Mouse (Mus musculus) layer of hippocampus, postnatal 25 days (tissue): Measurements from ENCODE around the gene Svop. TPM values are rescaled to one million over a fixed set of nuclear protein-coding genes. Genes with fewer than 3 reads are reported as not detected.

ENCODE experiments used
- DNase-seq, 2 experiments: peaks; one replicate each; pipeline ENCODE4 v3.0.0; 2022; ENCODE audit warnings: mixed read lengths in 2 of 2, low spot score in 1 of 2; ENCODE audit errors: extremely low spot score in 1 of 2
- total RNA-seq, 2 experiments: library from RNA; stranded (reverse); gene quantifications; 2 replicates each; pipeline ENCODE4 v1.2.3; 2021

Gene Svop
- 100 to 1,000 TPM; 169 to 187 TPM for total RNA-seq

DNA sequence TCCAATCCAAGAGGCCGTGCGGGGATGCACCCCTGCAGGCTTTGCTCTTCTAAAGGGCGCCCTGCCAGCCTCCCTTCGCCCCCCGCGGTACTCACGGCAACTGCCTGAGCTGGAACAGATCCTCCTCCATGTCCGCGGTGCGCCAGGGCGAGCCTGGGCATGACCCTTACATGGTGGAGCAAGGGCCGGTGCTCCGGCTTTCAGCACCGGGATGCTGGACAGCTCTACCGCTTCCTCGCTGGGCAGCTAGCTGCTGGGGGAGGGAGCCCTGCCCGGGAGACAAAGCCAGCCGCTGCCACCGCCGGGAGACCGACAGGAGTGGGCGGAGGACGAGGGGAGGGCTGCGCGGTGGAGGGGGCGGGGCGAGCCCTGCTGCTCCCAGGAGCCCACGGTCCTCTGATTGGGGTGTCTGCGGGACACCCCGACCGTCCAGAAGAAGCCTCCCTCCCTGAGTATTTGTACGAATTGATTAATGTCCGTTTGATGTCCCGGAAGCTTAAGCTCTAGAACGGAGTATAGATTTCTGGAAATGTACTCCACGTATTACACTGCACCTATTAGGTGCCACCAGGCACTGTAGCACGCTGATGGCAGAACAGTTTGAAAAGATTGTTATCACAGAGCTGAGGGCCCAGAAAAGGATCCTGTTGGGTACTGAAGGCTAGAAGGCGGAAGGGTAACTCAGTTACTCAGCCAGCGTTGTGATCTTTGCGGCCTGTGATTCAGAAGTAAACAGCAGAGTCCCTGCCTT is at the start of gene Svop:
Gene Svop (minus strand): TSS at position 514 of the 751 bp plus-strand sequence.
- DNase-seq, result peak; percentile 74 to 79

GRCm38 (mm10) chr5:114139175-114139574 is 47.8 kb upstream of the Svop start:
- peak in 1 of 2 experiments; percentile 63 for DNase-seq

DNA sequence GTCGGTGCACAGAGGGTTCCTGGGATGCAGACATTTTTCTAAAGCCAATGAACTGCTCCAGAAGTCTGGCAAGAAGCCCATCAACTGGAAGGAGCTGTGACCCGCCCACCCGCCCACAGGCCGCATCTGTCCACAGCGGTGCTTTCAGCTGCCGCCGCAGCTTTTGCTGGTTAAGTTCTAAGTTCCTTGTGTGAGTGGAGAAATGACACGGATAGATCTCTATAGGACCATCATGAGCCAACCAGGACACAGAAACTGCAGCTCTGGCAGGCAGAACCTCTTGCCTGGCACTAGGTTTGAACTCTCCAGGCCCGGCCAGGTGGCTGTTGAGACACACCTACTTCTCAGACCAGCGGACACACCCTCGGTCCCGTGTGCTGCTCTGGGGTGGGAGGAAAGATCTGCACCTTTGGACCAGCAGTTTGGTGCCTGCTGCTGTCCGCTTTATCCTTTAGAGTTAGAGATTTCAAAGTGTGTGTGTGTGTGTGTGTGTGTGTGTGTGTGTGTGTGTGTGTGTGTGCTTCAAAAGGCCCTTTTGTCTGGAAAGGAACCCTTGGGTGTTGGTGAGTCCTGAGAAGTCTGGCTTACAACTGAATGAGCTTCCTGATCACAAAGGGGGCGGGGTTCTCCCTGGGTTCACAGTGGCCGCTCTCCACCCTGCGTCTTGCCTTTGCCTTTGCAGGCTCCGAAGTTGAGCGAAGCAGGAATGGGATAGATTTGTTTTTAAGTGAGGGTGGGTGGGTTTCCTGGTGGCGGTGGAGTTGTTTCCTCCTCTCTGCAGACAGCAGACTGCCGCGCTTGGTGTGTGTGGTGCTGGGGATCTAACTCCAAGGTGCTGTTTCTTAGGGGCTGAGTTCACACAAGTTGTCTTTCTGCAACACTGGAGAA is 47.2 kb upstream of the Svop start:
- DNase-seq, result no peak

GRCm38 (mm10) chr5:114137481-114138276 is 46.3 kb upstream of the Svop start:
- DNase-seq, result no peak

- DNase-seq, result no peak
Measured at GRCm38 (mm10) chr5:114135516-114135915, 44.1 kb upstream of the Svop start.

DNA sequence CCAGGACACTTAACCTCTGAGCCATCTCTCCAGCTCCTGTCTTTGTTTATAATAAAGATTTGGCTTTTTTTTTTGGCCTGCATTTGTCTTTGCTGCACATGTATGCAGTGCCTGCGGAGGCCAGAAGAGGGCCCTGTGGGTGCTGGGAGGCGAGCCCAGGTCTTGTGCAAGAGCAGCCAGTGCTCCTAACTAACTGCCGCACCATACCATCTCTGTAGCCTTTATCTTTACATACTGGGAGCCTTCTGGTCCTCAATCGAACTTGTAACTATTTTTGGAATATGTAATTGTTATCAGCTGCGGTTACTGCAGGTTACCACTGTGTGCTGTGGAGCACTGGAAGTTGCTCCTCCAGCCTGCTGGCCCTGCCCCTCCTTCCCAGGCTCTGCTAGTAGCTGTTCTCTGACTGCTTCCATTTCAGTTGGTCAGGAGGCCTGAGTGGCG is 42.7 kb upstream of the Svop start:
- peak in 1 of 2 experiments; percentile 59 for DNase-seq

GRCm38 (mm10) chr5:114132841-114133240 is 41.5 kb upstream of the Svop start:
- DNase-seq, result no peak

- DNase-seq, result no peak
Measured at GRCm38 (mm10) chr5:114131521-114131840, 40.1 kb upstream of the Svop start.

DNA sequence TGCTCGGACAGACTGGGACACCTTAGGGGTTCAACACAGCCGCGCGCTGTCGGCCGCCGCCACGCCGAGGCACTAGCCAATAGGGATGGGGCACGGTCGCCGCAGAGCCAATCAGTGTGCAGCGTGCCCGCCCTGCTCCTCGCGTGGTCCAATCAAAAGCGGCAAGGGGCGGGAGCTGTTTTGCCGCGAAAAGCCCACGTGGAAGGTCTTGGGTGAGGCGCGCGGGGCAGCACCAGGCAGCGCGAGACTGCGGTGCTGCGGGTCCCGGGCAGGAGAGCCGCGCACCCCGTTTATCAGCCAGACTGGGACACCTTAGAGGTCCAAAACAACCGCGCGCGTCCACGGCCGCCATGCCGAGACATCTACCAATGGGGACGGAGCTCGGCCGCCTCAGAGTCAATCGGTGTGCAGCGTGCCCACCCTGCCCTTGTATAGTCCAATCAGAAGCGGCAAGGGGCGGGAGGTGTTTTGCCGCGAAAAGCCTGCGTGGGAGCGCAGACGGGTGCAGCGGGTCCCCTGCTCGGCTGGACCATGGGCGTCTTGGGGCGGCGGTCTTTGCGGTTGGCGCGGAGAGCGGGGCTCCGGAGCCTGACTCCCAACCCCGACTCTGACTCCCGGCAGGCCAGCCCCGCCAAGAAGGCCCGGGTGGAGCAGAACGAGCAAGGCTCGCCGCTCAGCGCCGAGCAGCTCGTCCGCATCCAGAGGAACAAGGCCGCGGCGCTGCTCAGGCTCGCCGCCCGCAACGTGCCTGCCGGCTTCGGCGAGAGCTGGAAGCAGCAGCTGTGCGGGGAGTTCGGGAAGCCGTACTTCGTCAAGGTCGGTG is 39.5 kb upstream of the Svop start:
- DNase-seq, result peak; percentile 94 to 95

DNA sequence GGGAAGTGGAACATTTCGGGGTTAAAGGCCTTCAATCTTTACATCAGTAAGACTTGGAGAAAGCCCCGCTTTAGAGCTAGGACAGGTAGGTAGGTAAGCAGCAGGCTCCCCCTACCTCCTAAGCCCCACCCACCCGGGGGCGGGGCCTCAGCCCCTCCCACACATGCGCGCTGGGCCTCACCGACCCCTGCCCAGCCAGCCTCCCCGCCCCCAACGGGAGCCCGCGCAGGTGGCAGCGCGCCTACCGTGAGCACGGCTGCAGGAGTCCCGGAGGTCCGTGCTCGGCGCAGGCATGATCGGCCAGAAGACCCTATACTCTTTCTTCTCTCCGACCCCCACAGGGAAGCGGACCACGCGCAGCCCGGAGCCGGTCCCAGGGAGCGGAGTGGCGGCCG is 38.8 kb upstream of the Svop start, which contains the start of gene Ung:
Gene Ung (plus strand): TSS at position 176 of the 395 bp plus-strand sequence.
- no peak for DNase-seq

GRCm38 (mm10) chr5:114129550-114130210 is 38.3 kb upstream of the Svop start:
- no peak for DNase-seq

DNA sequence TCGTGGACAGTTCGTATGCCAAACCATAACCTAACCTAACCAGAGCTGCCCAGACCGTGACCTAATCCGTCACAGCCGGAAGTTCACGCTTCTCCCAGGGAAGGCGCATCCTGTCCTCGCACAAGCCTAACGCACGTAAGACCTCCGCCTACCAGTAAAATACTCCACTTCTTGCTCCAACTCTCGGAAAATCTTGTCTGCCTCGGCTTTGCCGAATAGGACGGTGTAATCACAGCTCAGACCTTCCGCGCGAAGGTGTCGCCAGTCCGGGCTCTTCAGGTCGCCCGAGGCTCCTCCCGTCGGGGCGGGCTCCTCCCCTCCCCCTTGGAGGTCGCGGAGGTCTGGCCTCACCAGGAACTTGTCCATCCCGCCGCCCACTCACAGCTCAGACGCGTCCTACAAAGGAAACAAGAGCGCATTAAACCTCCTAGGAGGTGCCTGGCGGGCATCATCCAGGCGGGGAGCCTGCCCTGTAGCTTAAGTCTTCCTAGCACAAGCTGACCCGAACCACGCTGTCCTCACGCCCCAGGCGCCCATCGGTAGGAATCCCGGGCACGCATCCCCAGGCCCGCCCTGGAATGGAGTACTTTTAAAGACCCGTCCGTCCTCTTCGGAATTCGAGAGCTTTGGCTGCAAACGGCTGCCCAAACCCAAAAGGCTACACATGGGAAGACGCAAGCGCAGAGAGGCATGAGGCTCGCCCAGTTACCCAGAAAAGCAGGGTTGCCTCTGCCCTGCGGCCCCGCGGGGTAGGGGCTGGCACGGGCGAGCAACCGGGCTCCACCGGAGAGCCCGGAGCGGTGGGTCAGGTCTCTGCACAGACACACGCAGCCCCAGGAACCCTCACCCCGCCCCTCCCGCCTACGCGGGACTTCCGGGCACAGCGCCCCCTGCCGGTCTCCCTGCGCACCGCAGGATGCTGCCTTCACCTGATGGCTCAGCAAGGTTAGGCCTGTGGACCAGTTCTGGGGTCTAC is 36.3 kb upstream of the Svop start, which contains the start of gene Alkbh2:
Gene Alkbh2 (minus strand): TSS at position 845 of the 976 bp plus-strand sequence.
- DNase-seq, result peak; percentile 76 to 78

GRCm38 (mm10) chr5:114126499-114127244 is 35.3 kb upstream of the Svop start:
- no peak for DNase-seq

DNA sequence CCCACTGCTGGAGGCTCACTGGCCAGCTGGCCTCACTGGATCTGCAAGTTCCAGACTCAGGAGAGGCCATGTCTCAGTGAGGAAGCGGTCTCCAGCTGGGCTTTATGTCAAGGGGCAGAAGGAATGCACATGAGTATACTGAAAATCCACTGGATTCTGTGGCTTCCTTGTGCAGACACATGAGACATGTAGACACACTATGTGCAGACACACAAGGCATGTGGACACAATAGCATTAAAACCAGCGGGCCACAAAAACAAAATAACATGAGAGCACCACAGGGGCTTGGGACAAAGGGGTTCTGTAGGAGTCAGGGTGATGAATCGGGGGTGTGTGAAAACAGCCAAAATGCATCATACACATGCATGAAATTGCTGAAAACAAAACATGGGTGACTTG is 34.6 kb upstream of the Svop start:
- DNase-seq, result no peak

DNA sequence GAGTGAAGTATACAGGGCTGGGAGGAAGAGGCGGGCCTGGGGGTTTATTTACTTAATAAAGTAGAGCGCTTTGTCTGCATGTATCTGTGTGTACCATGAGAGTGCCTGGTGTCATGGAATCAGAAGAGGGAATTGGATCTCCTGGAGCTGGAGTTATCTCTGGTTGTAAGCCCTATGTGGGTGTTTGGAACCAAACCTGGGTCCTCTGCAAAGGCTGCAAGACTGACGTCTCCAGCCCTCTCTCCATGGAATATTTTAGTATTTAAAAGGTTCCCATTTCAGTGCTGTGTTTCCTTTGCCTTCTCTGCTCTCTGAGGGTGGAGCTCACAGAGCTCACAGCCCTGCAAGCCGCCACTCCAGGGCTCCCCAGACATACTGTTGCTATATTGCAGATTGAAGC is 28.4 kb upstream of the Svop start:
- DNase-seq, result no peak

DNA sequence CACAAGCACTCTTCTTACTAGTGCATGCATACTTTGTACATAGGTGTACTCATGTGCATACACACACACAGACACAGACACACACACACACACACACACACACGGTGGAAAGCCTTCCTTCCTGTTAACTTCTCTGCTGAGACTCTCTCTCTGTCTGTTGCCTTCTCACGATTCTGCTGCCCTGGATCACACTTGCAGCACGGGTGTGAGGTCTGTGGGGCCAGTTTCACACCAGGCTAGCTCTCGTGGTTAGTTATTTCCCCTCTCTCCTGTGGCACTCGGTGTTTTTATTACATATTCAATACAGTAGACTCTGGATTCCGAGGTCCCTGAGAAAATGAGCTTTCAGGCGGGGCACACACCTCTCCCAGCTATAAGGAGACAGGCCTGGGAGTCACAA is 25.2 kb upstream of the Svop start:
- DNase-seq, result no peak

- DNase-seq, result no peak
Measured at GRCm38 (mm10) chr5:114115030-114115429, 23.7 kb upstream of the Svop start.
